Mouse (Mus musculus): ENCODE data around the gene Nhlh1. TPM values are rescaled to one million over a fixed set of nuclear protein-coding genes. Genes with fewer than 3 reads are reported as not detected.

The Nhlh1 gene
- polyA plus RNA-seq, 1 experiment from 2014 or later: not detected

DNA sequence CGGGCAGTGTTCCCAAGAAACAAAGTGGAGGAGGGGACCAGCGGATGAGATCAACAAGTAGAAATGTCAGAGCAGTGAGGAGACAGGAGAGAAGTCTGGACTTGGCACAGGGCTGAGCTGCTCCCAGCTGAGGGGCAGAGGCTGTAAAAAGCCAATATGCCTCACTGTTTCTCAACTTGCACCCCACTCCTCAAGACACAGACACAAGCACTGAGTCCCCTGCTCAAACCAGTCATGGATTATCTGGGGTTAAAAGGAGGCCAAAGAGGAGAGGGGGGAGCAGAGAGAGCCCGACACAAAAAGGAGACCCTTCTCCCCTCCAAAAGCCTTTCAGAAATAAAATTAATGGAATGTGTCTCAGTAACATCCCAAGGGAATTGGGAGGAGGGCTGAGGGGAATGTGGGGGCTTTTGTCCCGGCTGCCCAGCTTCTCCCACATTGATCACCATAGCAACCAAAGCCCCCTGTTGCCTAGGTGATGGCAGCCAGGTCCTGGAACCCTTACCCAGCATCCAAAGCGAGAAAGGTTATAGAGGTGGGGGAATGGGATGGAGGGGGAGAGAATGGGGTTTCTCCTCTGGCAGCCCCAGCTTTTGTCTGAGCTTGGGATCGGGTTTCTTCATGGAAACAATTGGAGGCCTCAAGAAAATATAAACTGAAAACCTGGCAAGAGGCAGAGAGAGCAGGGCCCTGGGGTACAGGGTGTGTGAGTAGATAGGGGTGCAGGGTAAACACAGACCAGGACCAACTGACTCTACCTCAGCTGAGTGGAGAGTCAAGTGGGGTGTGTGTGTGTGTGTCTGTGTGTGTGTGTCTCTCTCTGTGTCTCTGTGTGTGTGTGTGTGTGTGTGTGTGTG is 40.5 kb downstream of the Nhlh1 start:
- no peaks in the 10 kb centered on the region for H3K27me3 ChIP-seq (replicated peaks; ENCODE audit: control insufficient read depth, insufficient read depth, low read length)
- no peak overlapping the region for H3K4me3 ChIP-seq (ENCODE audit: low read depth, low read length)
- no peak overlapping the region for H3K4me2 ChIP-seq (ENCODE audit: low read length)
- H3K9me3 ChIP-seq (ENCODE audit: control insufficient read depth, low read length): no peaks in the 10 kb centered on the region
- no peak for ATAC-seq (replicated peaks; ENCODE audit: low FRiP score, low TSS enrichment, low read depth)
- H3K27ac ChIP-seq (ENCODE audit: low read depth): no peak overlapping the region
- no peak overlapping the region for H3K9ac ChIP-seq (ENCODE audit: low read length)
- WGBS: 33% methylated on average over 6 of the region's 6 CpGs
- H3K36me3 ChIP-seq (ENCODE audit: control insufficient read depth, insufficient read depth, low read length): peaks cover 8% of the 10 kb centered on the region; the same call in 1 of the 2 replicates
- H3K4me1 ChIP-seq (replicated peaks; ENCODE audit: control insufficient read depth, insufficient read depth, low read length): peaks cover 29% of the 10 kb centered on the region
- DNase-seq (ENCODE audit: low spot score): no peak

DNA sequence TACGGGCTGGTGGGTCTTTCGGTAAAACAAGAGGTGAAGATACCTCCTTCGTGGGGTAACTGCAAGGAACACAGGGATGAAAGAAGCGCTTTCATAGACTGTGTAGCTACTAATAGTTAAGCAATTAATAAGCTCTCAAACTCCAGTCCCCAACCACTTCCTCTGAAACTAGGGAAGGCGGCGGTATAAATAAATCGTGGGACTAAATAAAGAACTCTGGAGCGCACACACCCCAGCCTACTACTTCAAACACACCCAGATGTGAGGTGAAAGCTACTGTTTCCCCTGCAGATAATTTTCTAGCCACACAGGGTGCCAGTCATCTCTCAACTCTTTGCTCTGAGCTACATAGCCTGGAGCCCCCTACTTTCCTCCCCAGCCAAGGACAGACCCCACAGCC is 41.3 kb downstream of the Nhlh1 start:
- Histone ChIP-seq H3K9ac (ENCODE audit: low read length) (no peak overlapping the region), H3K4me1 (replicated peaks; ENCODE audit: control insufficient read depth, insufficient read depth, low read length) (peaks cover 29% of the 10 kb centered on the region)

DNA sequence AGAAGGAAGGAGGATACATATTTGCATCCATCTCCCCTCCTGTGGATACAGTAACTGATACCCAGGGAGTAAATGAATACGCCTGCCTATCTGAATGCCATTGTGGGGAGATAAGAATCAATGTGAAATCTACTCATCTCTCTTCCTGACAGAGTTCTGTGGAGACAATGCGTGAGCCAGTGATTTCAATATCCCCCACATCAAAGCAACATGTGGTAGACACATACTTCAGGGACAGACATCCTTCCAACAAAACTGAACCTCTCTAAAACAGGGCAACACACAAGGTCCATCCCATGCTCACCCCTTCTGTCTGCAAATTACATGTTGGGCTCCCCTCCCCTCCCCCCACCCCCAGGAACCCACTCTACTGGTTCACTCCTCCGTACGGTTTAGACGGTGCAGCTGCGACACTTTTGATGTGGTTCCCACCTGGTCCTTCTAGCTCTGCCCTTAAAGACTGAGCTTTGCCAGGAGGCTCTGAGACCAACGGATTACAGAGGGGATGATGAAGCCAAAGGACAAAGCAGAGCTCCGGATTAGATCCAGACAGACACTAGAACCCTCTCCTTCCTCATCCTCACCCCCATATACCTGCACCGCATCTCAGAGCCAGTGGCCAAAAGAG is 41.9 kb downstream of the Nhlh1 start:
- Histone ChIP-seq H3K4me1 (replicated peaks; ENCODE audit: control insufficient read depth, insufficient read depth, low read length) (peaks cover 29% of the 10 kb centered on the region), H3K9me3 (ENCODE audit: control insufficient read depth, low read length) (no peaks in the 10 kb centered on the region), H3K27ac (ENCODE audit: low read depth) (no peak overlapping the region), H3K4me2 (ENCODE audit: low read length) (no peak overlapping the region), H3K27me3 (replicated peaks; ENCODE audit: control insufficient read depth, insufficient read depth, low read length) (no peaks in the 10 kb centered on the region), H3K4me3 (ENCODE audit: low read depth, low read length) (no peak overlapping the region), H3K36me3 (ENCODE audit: control insufficient read depth, insufficient read depth, low read length) (peaks cover 23% of the 10 kb centered on the region), H3K9ac (ENCODE audit: low read length) (no peak overlapping the region)
- ATAC-seq (replicated peaks; ENCODE audit: low FRiP score, low TSS enrichment, low read depth) (no peak), DNase-seq (ENCODE audit: low spot score) (no peak)
- WGBS: 66% methylated on average over 9 of the region's 9 CpGs

More for the DNA sequence above, 41.3 kb downstream of the Nhlh1 start:
- H3K9me3 ChIP-seq (ENCODE audit: control insufficient read depth, low read length): no peaks in the 10 kb centered on the region
- H3K4me2 ChIP-seq (ENCODE audit: low read length): no peak overlapping the region
- no peak overlapping the region for H3K27ac ChIP-seq (ENCODE audit: low read depth)
- 66% methylated on average over 8 of the region's 8 CpGs for WGBS
- ATAC-seq (replicated peaks; ENCODE audit: low FRiP score, low TSS enrichment, low read depth) (no peak), DNase-seq (ENCODE audit: low spot score) (no peak)
- no peaks in the 10 kb centered on the region for H3K27me3 ChIP-seq (replicated peaks; ENCODE audit: control insufficient read depth, insufficient read depth, low read length)
- H3K4me3 ChIP-seq (ENCODE audit: low read depth, low read length): no peak overlapping the region
- peaks cover 17% of the 10 kb centered on the region for H3K36me3 ChIP-seq (ENCODE audit: control insufficient read depth, insufficient read depth, low read length)

DNA sequence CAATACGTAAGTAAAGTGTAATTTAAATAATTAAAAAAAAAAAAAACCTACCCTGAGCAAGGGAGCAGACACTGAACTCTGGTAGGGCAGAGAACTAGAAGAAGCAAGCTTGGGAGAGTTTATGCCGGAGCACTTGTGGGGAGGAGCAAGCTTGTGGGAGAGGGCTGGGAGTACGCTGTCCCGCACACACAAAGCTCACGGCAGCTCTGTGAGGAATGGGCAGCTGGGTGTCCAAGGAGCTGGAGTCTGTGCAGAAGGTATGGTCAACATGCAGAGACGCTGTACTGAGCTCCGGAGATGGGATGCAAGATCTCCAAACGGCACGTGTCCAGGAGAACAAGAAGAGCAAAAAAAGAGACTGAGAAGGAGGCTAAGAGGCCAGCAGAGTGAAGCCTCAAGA is 42.6 kb downstream of the Nhlh1 start:
- Histone ChIP-seq H3K36me3 (ENCODE audit: control insufficient read depth, insufficient read depth, low read length) (peaks cover 29% of the 10 kb centered on the region), H3K9ac (ENCODE audit: low read length) (no peak overlapping the region), H3K27me3 (replicated peaks; ENCODE audit: control insufficient read depth, insufficient read depth, low read length) (no peaks in the 10 kb centered on the region), H3K4me1 (replicated peaks; ENCODE audit: control insufficient read depth, insufficient read depth, low read length) (peaks cover 27% of the 10 kb centered on the region), H3K4me3 (ENCODE audit: low read depth, low read length) (no peak overlapping the region), H3K4me2 (ENCODE audit: low read length) (no peak overlapping the region), H3K27ac (ENCODE audit: low read depth) (no peak overlapping the region), H3K9me3 (ENCODE audit: control insufficient read depth, low read length) (no peaks in the 10 kb centered on the region)
- 72% methylated on average over 9 of the region's 9 CpGs for WGBS
- DNase-seq (ENCODE audit: low spot score) (no peak), ATAC-seq (replicated peaks; ENCODE audit: low FRiP score, low TSS enrichment, low read depth) (no peak)

DNA sequence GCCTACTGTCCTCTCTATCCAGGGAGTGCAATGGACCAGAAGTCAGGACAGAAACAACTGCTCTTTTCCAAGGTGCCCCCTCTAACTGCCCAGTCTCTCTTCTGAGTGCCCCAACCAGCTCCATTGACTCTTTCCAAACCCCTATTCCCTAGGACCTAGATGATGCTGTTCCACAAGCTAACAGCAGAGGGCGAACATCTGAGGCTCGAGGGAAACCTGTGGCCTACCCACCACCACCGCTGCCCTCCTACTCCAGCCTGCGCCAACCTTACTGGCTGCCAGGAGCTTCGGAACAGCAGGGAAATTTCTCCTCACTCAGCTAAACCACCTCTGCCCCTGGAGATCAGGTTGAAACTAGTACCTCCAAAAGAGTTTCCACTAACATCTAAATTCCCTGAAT is 45.3 kb downstream of the Nhlh1 start:
- Histone ChIP-seq H3K4me2 (ENCODE audit: low read length) (no peak overlapping the region), H3K27me3 (replicated peaks; ENCODE audit: control insufficient read depth, insufficient read depth, low read length) (no peaks in the 10 kb centered on the region), H3K4me1 (replicated peaks; ENCODE audit: control insufficient read depth, insufficient read depth, low read length) (peaks cover 11% of the 10 kb centered on the region), H3K9ac (ENCODE audit: low read length) (no peak overlapping the region), H3K27ac (ENCODE audit: low read depth) (no peak overlapping the region), H3K36me3 (ENCODE audit: control insufficient read depth, insufficient read depth, low read length) (peaks cover 56% of the 10 kb centered on the region), H3K9me3 (ENCODE audit: control insufficient read depth, low read length) (no peaks in the 10 kb centered on the region), H3K4me3 (ENCODE audit: low read depth, low read length) (no peak overlapping the region)
- DNase-seq (ENCODE audit: low spot score) (peak; percentile 86), ATAC-seq (replicated peaks; ENCODE audit: low FRiP score, low TSS enrichment, low read depth) (0 out of 2 replicates have a peak, but pooled peaks have one; percentile 38)
- WGBS: 30% methylated on average over 5 of the region's 5 CpGs

DNA sequence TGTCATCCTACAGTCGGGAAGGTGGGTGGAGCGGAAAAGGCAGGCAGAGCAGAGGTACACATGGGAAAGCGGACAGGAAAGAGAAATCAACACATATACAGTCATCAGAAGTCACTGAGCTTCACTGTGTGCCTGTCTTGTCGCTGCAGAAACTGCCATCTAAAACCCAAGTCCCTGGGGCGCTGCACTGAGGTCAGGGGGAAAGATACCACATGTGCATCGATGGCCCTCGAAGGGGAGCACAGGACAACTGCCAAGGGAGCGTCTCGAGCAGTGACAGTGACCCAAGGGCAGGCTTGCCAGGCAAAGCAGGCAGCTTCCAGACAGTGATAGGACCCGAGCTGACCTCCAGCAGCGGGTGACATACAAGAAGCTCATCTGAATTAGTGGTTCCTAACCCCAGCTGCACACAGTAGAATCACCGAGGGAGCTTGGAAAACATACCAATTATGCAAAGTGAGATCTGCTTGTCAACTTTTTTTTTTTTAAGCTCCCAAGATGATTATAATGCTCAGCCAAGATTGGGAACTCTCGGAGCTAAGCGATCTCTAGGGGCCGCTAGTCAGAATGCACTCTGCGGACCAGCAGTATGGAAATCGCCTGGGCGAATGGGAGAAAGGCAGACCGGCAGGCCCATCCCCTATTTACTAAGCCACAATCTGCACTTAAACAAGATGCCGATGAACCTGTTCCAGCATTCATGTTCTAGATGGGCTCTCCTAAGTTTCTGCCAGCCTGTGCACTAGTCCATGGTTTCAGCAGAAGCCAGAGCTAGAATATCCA is 47.1 kb downstream of the Nhlh1 start:
- no peak overlapping the region for H3K27ac ChIP-seq (ENCODE audit: low read depth)
- no peaks in the 10 kb centered on the region for H3K4me1 ChIP-seq (replicated peaks; ENCODE audit: control insufficient read depth, insufficient read depth, low read length)
- H3K36me3 ChIP-seq (ENCODE audit: control insufficient read depth, insufficient read depth, low read length): peaks cover 74% of the 10 kb centered on the region
- no peaks in the 10 kb centered on the region for H3K9me3 ChIP-seq (ENCODE audit: control insufficient read depth, low read length)
- H3K4me3 ChIP-seq (ENCODE audit: low read depth, low read length): no peak overlapping the region
- WGBS: 90% methylated on average over 20 of the region's 20 CpGs
- H3K27me3 ChIP-seq (replicated peaks; ENCODE audit: control insufficient read depth, insufficient read depth, low read length): no peaks in the 10 kb centered on the region
- DNase-seq (ENCODE audit: low spot score): no peak
- no peak overlapping the region for H3K4me2 ChIP-seq (ENCODE audit: low read length)
- H3K9ac ChIP-seq (ENCODE audit: low read length): no peak overlapping the region
- no peak for ATAC-seq (replicated peaks; ENCODE audit: low FRiP score, low TSS enrichment, low read depth)

DNA sequence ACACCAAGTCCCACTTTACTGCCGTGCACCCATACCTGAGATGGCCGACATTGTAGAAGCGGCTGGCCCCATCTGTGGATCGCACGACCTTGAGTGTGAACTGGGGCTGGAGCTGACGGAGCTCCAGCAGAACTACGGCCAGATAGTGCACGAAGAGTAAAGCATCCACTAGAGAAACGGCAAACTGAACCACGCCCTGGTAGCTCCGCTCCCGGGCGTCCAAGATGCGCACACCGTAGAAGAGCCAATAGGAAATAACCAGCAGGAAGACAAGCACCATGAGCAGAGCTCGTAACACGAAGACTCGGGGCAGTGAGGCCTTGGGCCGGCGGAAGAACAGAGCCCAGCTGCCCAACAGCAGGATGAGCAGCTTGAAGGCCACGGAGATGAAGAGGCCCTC is 48.0 kb downstream of the Nhlh1 start:
- H3K9me3 ChIP-seq (ENCODE audit: control insufficient read depth, low read length): no peaks in the 10 kb centered on the region
- ATAC-seq (replicated peaks; ENCODE audit: low FRiP score, low TSS enrichment, low read depth): no peak
- no peak overlapping the region for H3K27ac ChIP-seq (ENCODE audit: low read depth)
- H3K4me2 ChIP-seq (ENCODE audit: low read length): no peak overlapping the region
- 95% methylated on average over 21 of the region's 21 CpGs for WGBS
- H3K36me3 ChIP-seq (ENCODE audit: control insufficient read depth, insufficient read depth, low read length): peaks cover 83% of the 10 kb centered on the region
- no peak for DNase-seq (ENCODE audit: low spot score)
- no peaks in the 10 kb centered on the region for H3K27me3 ChIP-seq (replicated peaks; ENCODE audit: control insufficient read depth, insufficient read depth, low read length)
- H3K4me1 ChIP-seq (replicated peaks; ENCODE audit: control insufficient read depth, insufficient read depth, low read length): no peaks in the 10 kb centered on the region
- H3K9ac ChIP-seq (ENCODE audit: low read length): no peak overlapping the region
- H3K4me3 ChIP-seq (ENCODE audit: low read depth, low read length): no peak overlapping the region

DNA sequence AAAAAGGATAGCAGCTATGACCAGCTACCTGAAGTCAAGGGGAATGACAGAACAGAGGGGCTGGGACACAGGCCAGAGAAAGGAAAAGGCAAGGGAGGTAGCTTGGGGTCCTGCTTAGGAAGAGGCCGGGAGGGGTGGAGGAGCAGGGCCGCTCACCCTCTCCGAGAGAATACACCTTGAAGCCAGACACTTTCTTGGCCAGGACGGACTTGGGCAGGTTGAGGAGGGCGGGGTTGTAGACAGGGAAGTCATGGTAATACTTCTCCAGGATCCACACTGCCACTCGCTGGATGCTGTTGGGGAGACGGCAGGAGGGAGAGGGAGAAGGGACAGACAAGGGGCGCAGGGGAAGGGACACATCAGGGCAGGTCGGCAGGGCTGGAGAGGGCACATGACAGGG is 49.0 kb downstream of the Nhlh1 start:
- WGBS: 87% methylated on average over 9 of the region's 9 CpGs
- Histone ChIP-seq H3K36me3 (ENCODE audit: control insufficient read depth, insufficient read depth, low read length) (peaks cover 92% of the 10 kb centered on the region), H3K27me3 (replicated peaks; ENCODE audit: control insufficient read depth, insufficient read depth, low read length) (no peaks in the 10 kb centered on the region), H3K27ac (ENCODE audit: low read depth) (no peak overlapping the region), H3K4me3 (ENCODE audit: low read depth, low read length) (no peak overlapping the region), H3K4me2 (ENCODE audit: low read length) (no peak overlapping the region), H3K9ac (ENCODE audit: low read length) (no peak overlapping the region), H3K4me1 (replicated peaks; ENCODE audit: control insufficient read depth, insufficient read depth, low read length) (no peaks in the 10 kb centered on the region), H3K9me3 (ENCODE audit: control insufficient read depth, low read length) (no peaks in the 10 kb centered on the region)
- DNase-seq (ENCODE audit: low spot score) (no peak), ATAC-seq (replicated peaks; ENCODE audit: low FRiP score, low TSS enrichment, low read depth) (no peak)

Measured in intestine, embryonic 14.5 days (tissue).